Mouse (Mus musculus) ES-Bruce4 (cell line): Measurements from ENCODE around the gene Mybbp1a. TPM values are rescaled to one million over a fixed set of nuclear protein-coding genes. Genes with fewer than 3 reads are reported as not detected.
"Not testable (repeated sequence)": the region's sequence is repeated elsewhere in the genome, so short reads cannot be mapped to it uniquely, and the experiment has no call there.

Experiments used
- H3K27ac ChIP-seq: 2 replicates; pipeline ENCODE4 v1.5.1; 2012; ENCODE audit warnings: low read length, inconsistent platforms; ENCODE audit not compliant: insufficient read depth
- H3K27me3 ChIP-seq: 2 replicates; pipeline ENCODE4 v1.6.1; 2012; ENCODE audit warnings: mild to moderate bottlenecking, low read length, inconsistent platforms; ENCODE audit not compliant: control insufficient read depth, poor library complexity, insufficient read depth, severe bottlenecking
- H3K36me3 ChIP-seq: 2 replicates; pipeline ENCODE4 v1.6.1; 2012; ENCODE audit warnings: inconsistent platforms, mild to moderate bottlenecking, low read length, moderate library complexity; ENCODE audit not compliant: control insufficient read depth, poor library complexity, insufficient read depth, severe bottlenecking
- H3K4me1 ChIP-seq: one replicate; pipeline ENCODE4 v1.8.1; 2011; ENCODE audit warnings: low read length; ENCODE audit not compliant: control insufficient read depth, insufficient read depth
- H3K4me3 ChIP-seq: 2 replicates; pipeline ENCODE4 v1.5.1; 2011; ENCODE audit warnings: low read depth, mild to moderate bottlenecking, low read length
- H3K9ac ChIP-seq: 2 replicates; pipeline ENCODE4 v1.6.1; 2012; ENCODE audit warnings: low read depth, mild to moderate bottlenecking, inconsistent platforms; ENCODE audit not compliant: poor library complexity, severe bottlenecking
- H3K9me3 ChIP-seq: replicated peaks from 2 replicates; pipeline ENCODE4 v1.6.1; 2012; ENCODE audit warnings: mild to moderate bottlenecking, low read length, inconsistent platforms; ENCODE audit not compliant: control insufficient read depth, poor library complexity, insufficient read depth, severe bottlenecking
- CTCF ChIP-seq: IDR thresholded peaks from one replicate; pipeline ENCODE4 v1.8.1; 2011; ENCODE audit warnings: low read depth, low read length
- EP300 ChIP-seq: IDR thresholded peaks from 2 replicates; pipeline ENCODE4 v1.6.1; 2011; ENCODE audit warnings: low read depth, low read length; ENCODE audit not compliant: insufficient read depth
- POLR2A ChIP-seq: IDR thresholded peaks from one replicate; pipeline ENCODE4 v1.8.1; 2011; ENCODE audit warnings: low read length; ENCODE audit not compliant: insufficient read depth
- polyA plus RNA-seq: library from polyadenylated mRNA; stranded (reverse); fragments of >200 nt; gene quantifications from 2 replicates; pipeline ENCODE4 v1.2.4, GENCODE M21; 2011; ENCODE audit warnings: low read depth; ENCODE audit not compliant: missing spikeins, insufficient read depth, insufficient read length

Gene Mybbp1a
- polyA plus RNA-seq, 1 experiment = 296 TPM

DNA sequence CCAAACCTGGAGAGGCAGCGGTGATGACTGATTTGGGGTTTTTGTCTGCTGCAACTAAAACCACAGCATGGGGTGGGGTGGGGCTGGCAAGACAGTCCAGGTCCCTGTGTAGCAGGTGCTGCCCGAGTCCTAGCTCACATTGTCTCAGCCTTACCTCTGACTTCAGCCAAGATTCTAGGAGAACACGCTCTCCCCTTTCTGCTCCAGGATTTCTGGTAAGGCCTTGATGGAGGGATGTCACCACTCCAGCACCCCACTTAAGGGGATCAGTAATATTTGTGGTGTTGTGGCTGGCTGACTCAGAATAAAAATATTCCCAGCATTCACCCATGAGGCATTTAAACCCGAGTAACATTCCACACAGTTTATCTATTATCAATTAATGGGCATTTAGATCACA lies 17.5 kb upstream of the Mybbp1a start:
- TF ChIP-seq CTCF = no peak
- TF ChIP-seq POLR2A = no peak
- no peak for TF ChIP-seq EP300
- no peak overlapping the region for H3K9ac ChIP-seq

DNA sequence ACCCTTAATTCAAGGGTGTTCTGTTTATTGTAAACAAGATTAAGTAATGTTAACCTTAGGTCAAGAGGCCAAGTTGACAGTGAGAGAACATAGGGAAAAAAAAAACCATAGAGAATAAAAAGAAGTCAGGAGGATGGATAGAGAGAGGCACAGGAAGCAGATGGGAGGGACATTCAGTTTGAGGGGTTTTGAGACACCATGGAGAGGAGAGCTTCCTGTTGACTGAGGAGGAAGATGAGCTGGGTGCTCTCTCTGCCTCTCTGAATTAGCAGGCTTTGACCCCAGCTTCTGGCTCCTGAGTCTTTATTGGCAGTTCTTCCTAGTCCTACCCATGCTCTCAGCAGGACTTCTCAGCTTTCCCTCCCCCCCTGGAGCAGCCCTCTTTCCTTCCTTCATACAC lies 16.0 kb upstream of the Mybbp1a start:
- Histone ChIP-seq H3K4me3 (no peak overlapping the region), H3K27me3 (no peaks in the 10 kb centered on the region; the same call in 1 of the 2 replicates), H3K4me1 (no peaks in the 10 kb centered on the region), H3K9ac (no peak overlapping the region), H3K36me3 (no peaks in the 10 kb centered on the region), H3K9me3 (no peaks in the 10 kb centered on the region), H3K27ac (no peak overlapping the region)
- no peak for TF ChIP-seq CTCF
- TF ChIP-seq POLR2A = no peak
- no peak for TF ChIP-seq EP300

More for the DNA sequence above, 17.5 kb upstream of the Mybbp1a start:
- no peak overlapping the region for H3K27ac ChIP-seq
- no peaks in the 10 kb centered on the region; the same call in 1 of the 2 replicates for H3K27me3 ChIP-seq
- no peaks in the 10 kb centered on the region for H3K4me1 ChIP-seq
- H3K36me3 ChIP-seq = no peaks in the 10 kb centered on the region
- H3K9me3 ChIP-seq = no peaks in the 10 kb centered on the region
- H3K4me3 ChIP-seq = no peak overlapping the region

DNA sequence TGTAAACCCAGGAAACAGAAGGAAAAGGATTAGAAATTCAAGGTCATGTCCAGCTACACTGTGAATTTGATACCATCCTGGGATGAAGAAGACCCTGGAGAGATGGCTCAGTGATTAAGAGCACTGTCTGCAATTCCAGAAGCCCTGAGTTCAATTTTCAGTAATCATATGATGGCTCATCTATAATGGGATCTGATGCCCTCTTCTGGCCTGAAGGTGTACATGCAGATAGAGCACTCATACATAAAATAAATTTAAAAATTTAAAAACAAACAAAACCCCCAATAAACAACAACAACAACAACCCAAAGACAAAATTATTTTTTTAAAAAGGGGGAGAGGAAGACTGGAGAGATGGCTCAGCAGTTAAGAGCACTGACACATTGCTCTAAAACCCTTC lies 14.3 kb upstream of the Mybbp1a start:
- no peaks in the 10 kb centered on the region; the same call in 1 of the 2 replicates for H3K27me3 ChIP-seq
- H3K4me3 ChIP-seq = no peak overlapping the region
- no peak overlapping the region for H3K27ac ChIP-seq
- no peaks in the 10 kb centered on the region for H3K4me1 ChIP-seq
- no peaks in the 10 kb centered on the region for H3K36me3 ChIP-seq
- TF ChIP-seq POLR2A = no peak
- no peak for TF ChIP-seq EP300
- TF ChIP-seq CTCF = no peak
- H3K9ac ChIP-seq = no peak overlapping the region
- no peaks in the 10 kb centered on the region for H3K9me3 ChIP-seq

DNA sequence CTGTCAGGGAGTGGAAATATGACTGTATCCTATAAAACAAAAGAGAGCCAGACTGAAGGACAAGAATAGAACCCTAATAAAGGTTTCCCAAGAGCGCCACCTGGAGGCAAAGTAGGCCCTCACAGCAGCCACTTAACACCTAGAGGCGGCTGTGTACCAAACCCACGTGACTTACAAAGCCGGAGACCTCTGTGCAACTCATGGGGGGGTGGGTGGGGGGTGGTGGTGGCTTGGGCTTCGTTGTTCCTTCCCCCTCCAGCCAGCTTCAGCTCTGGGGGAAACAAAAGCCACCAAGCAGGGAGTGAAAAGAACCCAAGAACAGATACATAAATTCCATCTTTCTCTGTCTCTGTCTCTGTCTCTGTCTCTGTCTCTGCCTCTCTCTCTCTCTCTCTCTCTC lies 12.5 kb upstream of the Mybbp1a start:
- H3K9ac ChIP-seq = no peak overlapping the region
- no peaks in the 10 kb centered on the region for H3K4me1 ChIP-seq
- H3K4me3 ChIP-seq = no peak overlapping the region
- H3K9me3 ChIP-seq = no peaks in the 10 kb centered on the region
- H3K27ac ChIP-seq = no peak overlapping the region
- no peaks in the 10 kb centered on the region for H3K36me3 ChIP-seq
- no peaks in the 10 kb centered on the region; the same call in 1 of the 2 replicates for H3K27me3 ChIP-seq
- TF ChIP-seq CTCF (peak; percentile 63), POLR2A (no peak)

DNA sequence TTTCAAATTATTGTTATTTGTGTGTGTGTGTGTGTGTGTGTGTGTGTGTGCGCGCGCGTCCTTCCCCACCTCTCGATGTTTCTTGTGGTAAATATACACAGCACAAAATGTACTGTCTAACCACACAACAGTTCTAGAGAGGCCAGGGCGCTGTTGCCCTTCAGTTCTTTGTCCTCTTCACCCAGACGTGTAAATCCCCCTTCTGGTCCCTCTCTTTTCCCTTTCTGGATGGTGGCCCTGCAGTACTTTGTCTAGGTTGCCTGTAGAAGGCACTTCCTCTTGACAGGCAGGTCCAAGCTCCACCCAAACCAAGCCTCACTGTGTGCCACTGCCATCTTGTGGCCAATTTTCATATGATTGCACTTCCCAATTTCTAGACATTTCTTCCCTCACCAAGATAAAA lies 11.9 kb upstream of the Mybbp1a start:
- H3K4me1 ChIP-seq = no peaks in the 10 kb centered on the region
- no peaks in the 10 kb centered on the region for H3K9me3 ChIP-seq
- H3K27ac ChIP-seq = no peak overlapping the region
- H3K9ac ChIP-seq = no peak overlapping the region
- no peaks in the 10 kb centered on the region; the same call in 1 of the 2 replicates for H3K27me3 ChIP-seq
- H3K36me3 ChIP-seq = no peaks in the 10 kb centered on the region
- peak overlapping the region; percentile 15; the same call in 1 of the 2 replicates for H3K4me3 ChIP-seq
- peak; percentile 89 for TF ChIP-seq CTCF
- no peak for TF ChIP-seq EP300

DNA sequence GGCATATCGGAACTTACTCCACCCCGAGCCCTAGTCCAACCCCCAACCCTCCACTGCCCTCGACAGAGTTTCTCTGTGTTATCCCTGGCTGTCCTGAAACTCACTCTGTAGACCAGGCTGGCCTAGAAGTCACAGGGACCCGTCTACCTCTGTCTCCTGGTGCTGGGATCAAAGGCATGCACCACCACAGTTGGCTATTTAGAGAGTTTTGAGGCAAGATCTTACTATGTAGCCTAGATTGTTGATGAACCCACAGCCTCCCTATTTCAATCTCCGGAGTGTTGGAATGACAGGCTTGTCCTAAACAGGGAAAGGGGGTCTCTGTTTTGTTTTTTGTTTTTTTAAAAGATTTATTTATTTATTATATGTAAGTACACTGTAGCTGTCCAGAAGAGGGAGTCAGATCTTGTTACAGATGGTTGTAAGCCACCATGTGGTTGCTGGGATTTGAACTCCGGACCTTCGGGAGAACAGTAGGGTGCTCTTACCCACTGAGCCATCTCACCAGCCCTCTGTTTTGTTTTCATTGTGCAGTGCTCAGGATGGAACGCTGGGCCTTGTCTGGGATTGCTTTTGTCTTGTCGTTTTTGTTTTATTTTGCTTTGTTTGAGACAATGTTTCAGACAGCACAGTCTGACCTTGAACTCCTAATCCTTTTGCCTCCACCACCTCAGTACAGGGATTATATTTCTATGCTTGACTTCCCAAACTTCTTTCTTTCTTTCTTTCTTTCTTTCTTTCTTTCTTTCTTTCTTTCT lies 10.7 kb upstream of the Mybbp1a start:
- not testable (repeated sequence) for H3K4me3 ChIP-seq, H3K9me3 ChIP-seq, H3K27ac ChIP-seq, H3K36me3 ChIP-seq, H3K4me1 ChIP-seq, H3K9ac ChIP-seq, H3K27me3 ChIP-seq
